Mouse (Mus musculus) brain, embryonic 14.5 days (tissue): ENCODE measurements around the gene Lat. TPM values are rescaled to one million over a fixed set of nuclear protein-coding genes. Genes with fewer than 3 reads are reported as not detected.
"Not testable (repeated sequence)": the region's sequence is repeated elsewhere in the genome, so short reads cannot be mapped to it uniquely, and the experiment has no call there.

ENCODE experiments used
- DNase-seq: peaks from one replicate; pipeline ENCODE4 v3.0.0-alpha.2; 2011; ENCODE audit warnings: low read depth
- CTCF ChIP-seq: fragments of 200-500 bp; IDR thresholded peaks from 2 replicates; pipeline ENCODE4 v1.5.1; 2012; ENCODE audit warnings: inconsistent platforms, mild to moderate bottlenecking, moderate library complexity, borderline replicate concordance; ENCODE audit not compliant: insufficient read depth, insufficient read length; ENCODE audit errors: extremely low read depth
- POLR2A ChIP-seq: fragments of 200-500 bp; IDR thresholded peaks from 2 replicates; pipeline ENCODE4 v1.6.1; 2012; ENCODE audit warnings: mild to moderate bottlenecking, inconsistent platforms, borderline replicate concordance; ENCODE audit not compliant: poor library complexity, insufficient read depth, insufficient read length, severe bottlenecking; ENCODE audit errors: extremely low read depth
- polyA plus RNA-seq: library from polyadenylated mRNA; depleted of rRNA; stranded (reverse); fragments of >200 nt; gene quantifications from 2 replicates; pipeline ENCODE4 v1.2.3, GENCODE M21; 2012

Gene Lat
- polyA plus RNA-seq, 1 experiment, result 2.1 TPM

DNA sequence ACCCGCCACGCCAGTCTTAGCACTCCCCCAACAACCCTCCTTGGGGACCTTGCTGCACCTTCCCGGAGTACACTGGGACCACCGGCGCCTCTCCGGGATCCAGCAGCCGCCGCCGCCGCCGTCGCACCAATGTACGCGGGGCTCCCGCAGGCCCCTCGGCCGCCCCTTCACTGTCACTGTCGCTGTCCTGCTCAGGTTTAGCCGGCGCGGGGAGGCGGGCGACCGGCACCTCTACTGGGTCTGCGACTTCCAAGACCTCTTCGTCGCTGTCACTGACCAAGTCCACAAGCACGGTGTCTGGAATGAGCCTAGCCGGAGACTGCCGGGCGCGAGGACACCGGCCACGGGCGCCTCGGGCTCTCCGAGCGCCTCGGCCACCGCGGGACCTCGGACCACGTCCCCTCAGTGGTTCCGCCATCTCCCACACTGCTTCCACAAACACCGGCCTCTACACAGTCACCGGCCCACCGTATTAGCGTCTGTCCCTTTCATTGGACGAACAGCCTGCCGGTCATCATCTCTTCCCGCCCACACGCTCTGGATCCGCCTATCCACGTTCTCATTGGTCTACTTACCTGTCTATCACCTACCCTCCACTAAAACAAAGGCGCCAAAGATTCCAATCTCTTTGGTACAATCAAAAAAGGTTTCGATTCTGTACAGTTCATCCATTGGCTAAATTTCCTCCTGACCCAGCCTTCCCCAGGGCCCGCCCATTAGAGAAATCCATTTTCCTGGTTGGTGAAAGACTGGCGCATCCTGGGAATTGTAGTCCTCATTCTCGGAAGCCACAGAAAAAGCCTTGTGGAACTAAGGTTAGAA is 27.1 kb upstream of the Lat start, which contains the start of gene Nfatc2ip:
Nfatc2ip (minus strand) TSS at position 440 of the 822 bp plus-strand sequence.
- DNase-seq, result peak; percentile 99
- TF ChIP-seq CTCF (no peak), POLR2A (peak; percentile 52; the same call in 1 of the 2 replicates)

DNA sequence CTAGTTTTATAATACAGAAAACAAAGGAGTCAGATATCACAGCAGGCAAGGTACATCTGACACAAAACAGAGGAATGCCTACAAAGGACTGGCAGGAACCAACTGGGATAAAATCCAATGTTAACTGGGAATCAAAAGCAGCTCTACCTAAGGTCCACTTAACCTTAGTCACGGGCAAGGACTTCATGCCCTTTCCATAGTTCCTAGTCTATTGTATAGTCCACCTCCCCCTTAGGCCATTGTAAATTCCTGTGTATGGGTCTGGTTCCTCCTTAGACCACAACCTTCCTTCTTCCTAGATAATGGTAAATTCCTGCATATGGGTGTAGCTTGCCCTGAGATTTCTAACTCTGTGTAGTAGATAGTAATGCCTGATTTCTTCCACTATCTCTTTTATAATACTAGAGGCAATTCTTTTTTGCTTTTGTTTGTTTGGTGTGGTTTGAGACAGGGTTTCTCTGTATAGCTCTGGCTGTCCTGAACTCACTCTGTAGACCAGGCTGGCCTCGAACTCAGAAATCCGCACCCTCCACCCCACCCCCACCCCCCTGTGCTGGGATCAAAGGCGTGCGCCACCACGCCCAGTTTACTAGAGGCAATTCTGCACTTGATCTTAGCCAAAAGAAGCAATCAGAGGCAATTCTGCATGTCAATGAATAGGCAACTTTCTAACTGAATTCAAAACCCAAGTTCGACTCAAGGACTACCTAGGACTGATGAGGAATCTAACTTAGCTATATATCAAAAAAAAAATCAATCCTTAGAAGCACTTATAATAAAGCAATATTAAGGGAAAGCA is 22.9 kb upstream of the Lat start:
- not testable (repeated sequence) for DNase-seq

DNA sequence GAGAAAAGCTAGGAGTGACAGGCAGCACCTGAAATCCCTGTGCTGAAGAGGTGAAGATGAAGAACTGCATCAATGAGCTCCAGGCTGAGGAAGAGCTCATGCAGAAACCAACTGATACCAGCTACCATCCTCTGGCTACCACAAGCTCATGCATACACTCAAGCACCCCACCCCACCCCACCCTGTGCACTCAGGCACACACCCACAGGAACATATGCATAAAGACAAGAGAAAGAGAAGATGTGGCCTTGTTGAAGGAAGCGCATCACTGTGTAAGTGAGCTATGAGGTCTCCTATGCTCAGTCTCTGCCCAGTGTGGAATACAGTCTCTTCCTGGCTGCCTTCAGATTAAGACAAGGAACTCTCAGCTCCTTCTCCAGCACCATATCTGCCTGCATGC is 18.8 kb upstream of the Lat start:
- TF ChIP-seq POLR2A (no peak), CTCF (no peak)
- no peak for DNase-seq

DNA sequence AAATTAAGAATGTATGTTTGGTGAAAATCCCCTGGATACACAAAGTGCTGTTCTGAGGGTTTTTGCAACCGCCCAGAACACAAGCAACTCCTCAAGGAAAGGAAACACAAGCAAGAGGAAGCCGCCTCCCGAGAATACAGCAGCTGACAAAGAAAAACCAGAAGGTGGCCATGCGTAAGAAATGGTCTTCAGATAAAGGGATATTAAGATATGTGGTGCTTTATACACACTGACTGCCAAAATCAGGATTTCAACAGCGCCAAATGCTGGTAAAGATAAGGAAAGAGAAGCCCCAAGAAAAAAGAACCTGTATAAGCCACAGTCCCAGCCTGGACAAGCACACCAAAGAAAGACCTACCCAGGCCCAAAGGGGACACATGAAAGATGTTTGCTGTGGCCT is 14.2 kb upstream of the Lat start:
- TF ChIP-seq CTCF (no peak), POLR2A (no peak)
- DNase-seq, result no peak

DNA sequence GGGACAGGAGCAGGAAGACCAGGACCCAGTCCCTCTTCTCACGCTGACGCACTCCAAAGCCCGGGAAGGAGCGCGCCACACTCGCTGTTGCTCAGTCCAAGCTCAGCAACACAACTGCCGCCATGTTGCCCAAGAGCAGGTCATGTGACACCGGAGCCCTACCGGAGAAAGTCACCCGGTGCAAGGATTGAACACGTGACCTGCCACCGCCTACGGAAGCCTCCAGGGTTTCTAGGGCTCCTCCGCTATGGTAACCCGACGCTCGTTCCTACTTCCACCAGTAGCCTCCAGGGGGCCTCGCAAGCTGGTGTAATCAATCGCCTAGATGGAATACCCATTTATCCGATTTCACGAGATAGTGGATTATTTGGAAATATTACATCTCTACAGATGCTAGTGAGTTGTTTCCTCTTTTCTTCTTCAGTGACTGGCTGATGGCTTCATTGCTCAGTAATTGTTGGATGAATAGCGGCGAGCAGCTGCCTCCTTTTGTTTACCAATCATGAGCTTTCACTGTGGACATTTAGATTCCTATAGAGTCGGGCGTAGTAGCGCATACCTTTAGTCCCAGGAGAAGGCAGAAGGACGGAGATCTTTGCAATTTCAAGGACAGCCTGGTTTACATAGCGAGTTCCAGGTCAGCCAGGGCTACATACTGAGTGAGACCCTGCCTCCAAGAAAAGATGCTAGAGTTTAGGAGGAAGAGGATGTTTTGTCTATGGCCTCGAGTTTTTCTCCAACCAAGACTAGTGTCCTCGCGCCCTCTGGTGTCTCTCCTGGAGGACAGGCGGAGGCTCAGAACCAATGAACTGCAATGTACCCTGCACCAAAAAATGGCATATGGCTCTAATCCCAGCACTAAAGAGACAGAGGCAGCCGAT is 8.1 kb upstream of the Lat start, which contains the start of gene Spns1:
Spns1 (minus strand) TSS at position 173 of the 881 bp plus-strand sequence.
- TF ChIP-seq CTCF (peak; percentile 82), POLR2A (peak; percentile 43; the same call in 1 of the 2 replicates)
- DNase-seq, result peak; percentile 99

DNA sequence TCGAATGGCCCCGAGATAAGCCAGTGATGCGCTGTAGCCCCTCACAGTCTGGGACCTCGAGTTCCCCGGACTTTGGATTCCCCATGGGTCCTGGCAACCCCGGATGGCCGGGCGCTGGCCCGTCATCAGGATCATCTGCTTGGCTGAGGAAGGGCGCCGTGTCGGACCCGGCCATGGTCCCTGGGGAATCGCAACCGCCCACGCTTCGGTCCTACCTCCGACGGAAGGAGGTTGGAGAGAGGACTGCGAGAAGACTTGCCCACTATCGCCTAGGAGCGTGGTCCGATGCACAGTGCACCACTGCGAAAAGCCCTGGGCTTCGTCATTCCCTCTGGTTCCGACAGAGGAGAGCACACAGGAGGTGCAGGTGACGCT is 7.5 kb upstream of the Lat start:
- TF ChIP-seq POLR2A (no peak), CTCF (no peak)
- no peak for DNase-seq

DNA sequence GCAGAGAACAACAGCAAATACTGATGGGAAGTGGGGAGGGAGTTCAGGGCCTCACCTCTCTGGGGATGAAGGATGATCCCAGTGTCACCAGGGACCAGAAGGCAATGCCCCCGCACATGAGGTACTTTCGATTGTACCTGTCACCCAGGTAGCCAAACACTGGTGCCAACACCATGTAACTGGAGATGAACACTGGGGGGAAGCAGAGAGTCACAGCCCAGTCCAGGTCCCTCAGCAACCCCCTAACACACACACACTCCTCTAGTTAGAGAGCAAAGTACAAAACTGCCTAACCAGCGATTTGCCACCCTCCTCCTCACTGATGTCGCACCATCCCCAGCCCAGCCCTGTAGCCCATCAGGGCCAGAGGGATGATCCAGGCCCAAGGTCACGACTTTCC is 5.6 kb upstream of the Lat start:
- DNase-seq, result no peak
- peak; percentile 1; the same call in 1 of the 2 replicates for TF ChIP-seq CTCF
- TF ChIP-seq POLR2A, result no peak

DNA sequence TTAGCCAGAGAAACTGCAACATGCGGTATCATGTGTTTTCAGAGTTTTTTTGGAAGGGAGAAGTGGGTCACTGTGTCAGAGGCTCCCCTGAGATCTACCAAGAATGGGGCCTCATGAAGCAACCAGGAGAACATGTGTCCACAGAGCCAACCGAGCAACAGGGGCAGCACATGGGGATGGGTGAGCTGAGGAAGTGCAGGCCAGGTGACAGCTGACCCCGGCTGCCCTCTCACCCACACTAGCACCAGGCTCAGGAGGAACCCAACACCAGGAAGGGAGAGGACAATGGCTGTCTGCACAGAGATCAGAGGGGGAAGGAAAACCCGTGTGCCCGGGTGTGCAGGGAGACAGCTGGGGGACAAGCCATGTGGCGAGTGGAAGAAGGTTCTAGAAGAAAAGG is 5.2 kb upstream of the Lat start:
- TF ChIP-seq CTCF, result no peak
- TF ChIP-seq POLR2A, result no peak
- no peak for DNase-seq

DNA sequence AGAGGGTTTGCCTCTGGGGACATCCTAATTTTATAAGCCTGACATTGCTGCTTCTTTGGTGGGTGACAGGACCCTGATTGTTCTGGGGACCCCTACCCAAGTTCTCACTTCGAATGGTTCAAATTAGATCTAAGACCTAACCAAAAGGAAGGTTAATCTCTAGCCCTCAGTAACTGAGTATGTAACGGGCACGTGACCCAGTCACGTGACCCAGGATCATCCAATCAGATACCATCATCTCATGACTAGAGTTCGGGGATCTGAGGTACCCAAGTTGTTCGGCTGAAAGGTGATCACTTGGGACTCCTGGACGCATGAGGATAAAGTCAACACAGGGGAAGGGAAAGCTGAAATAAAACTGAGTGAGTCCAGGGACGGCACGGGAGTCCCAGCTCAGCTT is 3.6 kb upstream of the Lat start:
- TF ChIP-seq CTCF, result no peak
- no peak for TF ChIP-seq POLR2A

DNA sequence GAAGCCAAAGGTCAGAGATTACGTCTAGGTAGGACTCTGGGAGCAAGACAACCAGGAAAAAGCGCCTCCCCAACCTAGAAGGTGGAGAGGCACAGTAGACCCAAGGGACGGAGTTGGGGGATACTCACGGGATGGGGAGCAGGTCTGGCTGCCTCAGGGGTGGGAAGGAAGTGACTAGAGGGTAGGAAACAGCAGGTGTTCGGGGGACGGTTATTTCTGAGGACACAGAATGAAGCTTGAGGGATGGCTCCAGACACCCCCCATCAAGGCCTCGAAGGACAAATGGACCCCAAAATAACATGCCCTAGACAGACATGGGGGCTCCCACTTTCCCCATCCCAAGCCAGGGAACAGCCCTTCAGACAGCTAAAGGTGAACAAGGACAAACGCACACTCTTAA is 1.0 kb downstream of the Lat start:
- no peak for DNase-seq
- TF ChIP-seq CTCF (no peak), POLR2A (no peak)

More for the DNA sequence above, 3.6 kb upstream of the Lat start:
- DNase-seq, result no peak

DNA sequence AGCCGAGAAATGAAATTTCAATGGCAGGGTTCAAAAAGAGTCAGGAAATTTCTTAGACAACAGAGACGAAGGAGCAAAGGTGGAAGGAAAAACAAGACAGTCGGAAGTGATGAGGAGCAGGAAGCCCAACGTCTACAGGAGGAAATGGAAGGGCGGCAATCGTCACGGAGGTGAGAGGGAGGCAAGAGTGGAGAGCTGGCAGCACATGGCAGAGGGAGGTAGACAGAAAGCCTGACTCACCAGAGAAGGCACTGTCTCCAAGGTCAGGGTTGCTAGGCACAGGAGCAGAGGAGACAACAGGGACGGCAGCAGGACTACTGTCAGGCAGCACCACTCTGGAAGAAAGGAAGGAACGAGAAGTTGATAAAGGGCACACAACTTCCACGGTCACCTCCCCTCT is 1.7 kb downstream of the Lat start:
- DNase-seq, result no peak

More for the DNA sequence above, 1.7 kb downstream of the Lat start:
- no peak for TF ChIP-seq CTCF
- no peak for TF ChIP-seq POLR2A
